Mouse (Mus musculus) adrenal gland, postnatal 36 days (tissue): ENCODE measurements around the gene Afg1l. TPM values are rescaled to one million over a fixed set of nuclear protein-coding genes. Genes with fewer than 3 reads are reported as not detected.

ENCODE experiments used
- DNase-seq, 2 experiments: peaks; one replicate each; pipeline ENCODE4 v3.0.0; 2021; ENCODE audit warnings: mixed read lengths in 1 of 2
- total RNA-seq, 2 experiments: library from RNA; stranded (reverse); gene quantifications; 2 replicates each; pipeline ENCODE4 v1.2.3; 2021

Gene Afg1l
- total RNA-seq, 2 experiments from 2014 or later: 21.1 to 21.6 TPM

DNA sequence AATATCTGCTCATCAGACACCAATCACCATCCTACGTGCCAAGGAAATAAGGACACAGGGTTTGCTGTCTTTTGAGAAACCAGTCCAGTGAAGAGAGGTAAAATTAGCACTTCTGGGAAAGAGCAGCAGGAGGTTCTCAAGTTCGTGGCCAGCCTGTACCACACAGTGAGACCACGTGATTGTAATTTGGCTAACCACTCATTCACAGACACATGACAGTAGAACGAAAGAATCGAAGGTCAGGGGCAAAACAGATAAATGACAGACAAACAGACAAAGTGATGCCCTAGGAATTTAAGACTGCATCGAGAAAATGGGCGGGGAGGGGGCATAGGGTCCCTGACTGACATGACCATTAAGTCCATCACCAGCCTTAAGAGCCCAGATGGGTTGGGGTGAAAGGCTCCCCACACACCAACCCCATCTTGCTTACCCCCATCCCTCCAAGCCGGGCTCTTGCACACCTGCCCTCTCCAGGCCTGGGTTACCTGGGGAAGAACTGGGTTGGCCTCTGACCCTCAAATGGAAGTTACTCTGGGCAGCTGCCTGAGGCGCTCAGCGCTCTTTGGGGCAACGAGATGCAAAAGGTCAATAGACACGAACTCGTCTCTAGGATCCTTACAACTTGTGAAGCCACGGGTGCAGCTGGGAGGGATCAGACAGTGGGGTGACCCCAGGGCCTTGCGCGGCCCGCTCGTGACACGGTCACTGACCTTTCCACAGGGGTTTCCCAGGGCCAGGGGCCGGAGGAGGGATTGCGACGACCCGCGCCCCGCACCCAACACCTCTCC, 620 bp downstream of the Afg1l start:
- DNase-seq: no peak

DNA sequence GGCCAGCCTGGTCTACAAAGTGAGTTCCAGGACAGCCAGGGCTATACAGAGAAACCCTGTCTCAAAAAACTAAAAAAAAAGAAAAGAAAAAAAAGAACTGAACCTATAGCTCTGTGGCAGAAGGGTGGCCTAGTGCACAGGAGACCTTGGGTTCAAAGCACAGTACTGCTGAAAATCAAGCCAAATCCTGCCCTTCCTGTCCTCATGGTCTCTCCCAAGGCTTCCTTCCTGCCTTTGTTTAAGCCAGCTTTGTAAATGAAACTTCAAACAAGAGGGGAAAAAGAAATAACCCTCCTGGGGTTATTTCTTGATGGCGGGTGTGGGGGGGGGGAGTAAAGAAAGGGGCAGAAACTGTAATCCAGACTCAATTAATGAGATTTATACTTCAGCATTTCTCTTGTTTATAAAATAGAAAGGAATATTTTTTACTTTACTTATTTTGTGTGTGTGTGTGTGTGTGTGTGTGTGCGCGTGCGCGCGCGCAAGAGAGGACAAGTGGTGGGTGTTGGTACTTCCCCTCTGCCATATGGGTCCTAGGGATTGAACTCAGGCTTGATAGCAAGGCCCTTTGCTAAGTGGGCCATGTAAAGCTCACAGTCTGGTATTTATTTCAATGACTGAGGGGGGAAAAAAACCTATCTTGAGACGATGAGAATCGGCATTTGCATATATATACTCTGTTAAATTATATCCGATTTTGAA, 1.4 kb downstream of the Afg1l start:
- peak in 1 of 2 experiments; percentile 14 for DNase-seq

DNA sequence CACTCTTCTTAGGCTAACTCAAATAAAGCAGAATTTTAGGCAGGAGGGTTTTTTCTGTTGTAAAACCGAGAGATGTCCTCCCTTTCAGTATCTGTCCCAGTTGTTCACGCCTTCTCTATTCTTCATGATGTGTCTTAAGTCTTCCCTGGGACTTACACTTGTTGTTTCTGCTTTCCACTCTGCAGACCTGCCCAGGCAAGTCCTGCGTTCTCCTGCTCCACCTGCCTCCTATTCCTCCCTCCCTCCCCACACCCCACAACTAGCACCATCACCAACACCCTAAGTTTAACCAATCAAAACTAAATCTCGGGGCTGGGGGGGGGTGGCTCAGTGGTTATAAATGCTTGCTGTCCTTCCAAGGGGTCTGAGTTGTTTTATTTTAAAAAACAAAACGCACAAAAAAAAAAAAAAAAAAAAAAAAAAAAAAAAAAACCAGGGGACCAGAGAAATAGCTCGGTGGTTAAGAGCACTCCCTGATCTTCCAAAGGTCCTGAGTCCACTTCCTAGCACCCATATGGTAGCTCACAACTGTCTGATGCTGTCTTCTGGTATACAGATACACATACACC, 3.3 kb downstream of the Afg1l start:
- no peak for DNase-seq

DNA sequence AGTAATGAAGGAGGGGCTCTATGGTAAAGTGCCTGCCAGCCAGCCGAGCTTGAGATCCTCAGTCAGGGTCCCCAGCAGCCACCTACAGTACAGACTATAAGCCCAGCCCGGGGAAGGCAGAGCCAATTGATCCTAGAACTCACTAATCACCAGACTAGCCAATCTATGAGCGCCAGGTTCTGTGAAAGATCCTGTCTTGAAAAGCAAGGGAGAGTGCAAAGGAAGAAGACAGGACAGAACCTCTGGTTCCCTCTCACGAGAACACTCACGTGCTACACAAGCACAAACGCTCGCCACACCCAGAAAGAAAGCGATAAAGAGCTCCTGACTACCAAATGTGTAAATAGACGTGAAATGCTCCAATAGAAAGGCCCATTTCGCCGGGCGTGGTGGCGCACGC, 13.6 kb downstream of the Afg1l start:
- no peak for DNase-seq

DNA sequence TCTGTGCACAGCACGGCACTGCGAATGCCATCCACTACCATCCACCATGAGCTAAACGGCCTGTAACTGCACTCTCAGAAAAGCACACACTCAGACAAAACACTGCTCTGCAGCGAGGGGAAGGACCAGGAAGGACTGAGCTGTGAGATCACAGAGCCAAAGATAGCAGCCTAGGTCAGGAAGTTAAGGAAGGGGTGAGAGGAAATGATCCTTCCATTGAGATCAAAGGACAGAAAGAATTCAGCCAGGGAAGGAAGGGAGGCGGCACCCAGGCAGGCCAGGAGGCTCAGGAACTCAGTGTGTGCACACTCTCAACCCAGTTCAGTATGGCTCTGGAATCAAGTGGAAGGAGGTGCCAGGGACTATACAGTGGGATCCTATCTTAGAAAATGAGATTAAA, 14.1 kb downstream of the Afg1l start:
- DNase-seq: peak; percentile 17 to 50

DNA sequence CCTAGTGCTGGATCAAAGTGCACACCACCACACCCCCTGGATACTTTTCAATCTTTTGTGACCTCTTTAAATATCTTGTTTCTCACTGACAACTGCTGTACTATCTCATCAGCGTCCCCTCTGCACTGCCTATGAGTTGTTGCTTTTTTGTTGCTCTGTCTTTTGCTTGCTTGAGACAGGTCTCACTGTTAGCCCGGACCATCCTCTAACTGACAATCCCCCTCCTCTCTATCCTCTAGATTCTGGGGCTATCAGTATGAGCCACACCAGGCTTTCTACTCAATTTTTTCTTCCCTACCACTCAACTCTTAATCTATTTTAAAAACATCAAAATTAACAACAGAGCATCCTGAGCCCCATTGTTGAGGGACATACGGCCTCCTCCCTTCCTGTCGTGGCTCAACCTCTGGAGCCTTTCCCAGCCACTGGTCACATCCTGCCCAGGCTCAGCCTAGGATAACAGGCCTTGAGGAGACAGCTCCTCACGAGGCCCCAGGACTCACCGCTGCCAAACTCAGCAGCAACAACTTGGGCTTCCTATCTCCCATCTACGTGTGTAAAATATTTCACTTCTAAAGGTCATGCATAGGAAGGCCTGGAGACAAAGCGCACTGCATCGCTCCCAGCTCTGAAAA, 20.7 kb downstream of the Afg1l start:
- peak; percentile 52 to 69 for DNase-seq

DNA sequence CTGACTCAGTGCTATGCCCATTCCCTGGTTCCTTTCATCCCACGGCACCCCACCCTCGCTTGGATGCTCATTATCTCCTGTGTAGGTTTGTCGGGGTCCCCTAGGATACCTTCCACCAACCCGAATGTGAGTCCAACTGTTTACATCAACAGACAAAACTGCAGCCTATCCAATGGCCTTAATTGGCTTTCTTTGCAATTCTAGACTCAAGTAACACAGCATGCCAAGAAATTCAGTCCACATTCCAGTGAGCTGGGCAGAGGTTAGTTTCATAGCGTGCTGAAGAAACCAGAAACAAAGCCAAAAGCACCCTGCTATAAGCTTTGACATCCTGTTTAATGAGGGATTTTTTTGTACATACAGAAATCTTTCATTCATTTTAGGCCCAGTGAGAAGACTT, 22.4 kb downstream of the Afg1l start:
- no peak for DNase-seq

DNA sequence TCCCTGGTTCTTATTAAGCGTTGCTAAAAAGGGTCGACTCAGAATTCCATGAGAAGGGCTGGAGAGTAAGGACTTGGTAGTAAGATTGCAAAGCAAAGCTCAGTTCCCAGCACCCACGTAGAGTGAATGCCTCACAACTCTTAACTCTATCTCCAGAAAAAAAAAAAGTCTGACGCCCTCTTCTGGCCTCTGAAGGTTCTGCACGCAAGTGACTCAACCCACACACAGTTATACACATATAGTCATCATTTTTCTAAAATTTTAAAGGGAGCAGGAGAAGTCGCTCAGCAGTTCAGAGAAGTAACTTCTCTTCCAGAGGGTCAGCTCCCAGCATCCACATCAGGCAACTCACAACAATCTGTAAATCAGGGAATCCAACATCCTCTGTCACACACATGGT, 23.7 kb downstream of the Afg1l start:
- DNase-seq: no peak

DNA sequence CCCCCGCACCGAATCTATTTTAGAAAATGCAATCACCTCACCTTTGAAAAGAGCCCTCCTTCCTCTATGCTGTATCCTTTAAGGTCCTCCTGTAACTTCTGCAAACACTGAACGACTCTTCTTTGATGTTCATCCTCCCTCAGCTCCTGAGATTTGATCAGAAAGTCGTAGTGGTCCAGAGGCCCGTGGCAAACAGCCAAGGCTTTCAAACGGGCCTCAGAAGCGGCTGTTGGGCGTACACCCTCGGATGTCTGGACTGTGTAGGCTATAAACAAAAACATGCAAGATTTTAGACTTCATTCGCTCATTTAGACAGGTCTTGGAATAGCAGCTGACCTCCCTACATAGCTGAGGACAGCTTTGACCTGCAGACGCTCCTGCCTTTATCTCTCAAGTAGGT, 24.1 kb downstream of the Afg1l start:
- DNase-seq: no peak

DNA sequence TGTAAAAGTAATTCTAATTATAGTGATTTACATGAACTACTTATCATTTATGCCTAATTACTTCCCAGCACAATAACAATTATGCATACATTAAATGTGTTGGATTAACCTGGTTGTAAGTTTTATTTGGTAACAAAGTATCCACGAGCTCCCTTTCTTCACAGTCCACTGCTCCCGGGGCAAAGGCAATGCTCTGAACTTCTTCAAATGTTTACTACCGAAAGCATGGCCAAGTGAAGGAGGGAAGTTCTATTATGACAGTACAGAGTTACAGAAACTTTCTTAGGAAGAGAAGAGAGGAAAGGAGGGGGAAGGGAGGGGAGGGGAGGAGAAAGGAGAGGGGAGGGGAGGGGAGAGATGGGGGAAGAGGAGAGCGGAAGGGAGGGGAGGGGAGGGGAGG, 28.7 kb downstream of the Afg1l start:
- no peak for DNase-seq

DNA sequence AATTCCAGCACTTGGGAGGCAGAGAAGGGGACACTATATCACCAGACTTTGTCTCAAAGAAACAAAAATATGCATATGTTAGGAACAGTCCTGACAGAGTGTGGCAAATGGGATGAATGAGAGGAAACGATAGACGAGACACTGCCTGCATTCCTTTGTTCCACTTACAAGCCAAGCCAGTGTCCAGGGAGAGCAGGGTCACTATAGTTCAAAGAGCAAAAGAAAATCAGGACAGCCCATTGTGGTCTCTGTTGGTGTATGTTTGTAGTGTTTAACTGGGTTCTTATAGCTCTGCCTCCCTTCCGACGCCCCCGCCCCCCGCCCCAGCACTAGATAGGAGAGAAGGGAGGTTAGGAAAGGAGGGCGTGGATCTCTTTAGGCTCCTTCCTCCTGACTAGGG, 30.0 kb downstream of the Afg1l start:
- DNase-seq: no peak

DNA sequence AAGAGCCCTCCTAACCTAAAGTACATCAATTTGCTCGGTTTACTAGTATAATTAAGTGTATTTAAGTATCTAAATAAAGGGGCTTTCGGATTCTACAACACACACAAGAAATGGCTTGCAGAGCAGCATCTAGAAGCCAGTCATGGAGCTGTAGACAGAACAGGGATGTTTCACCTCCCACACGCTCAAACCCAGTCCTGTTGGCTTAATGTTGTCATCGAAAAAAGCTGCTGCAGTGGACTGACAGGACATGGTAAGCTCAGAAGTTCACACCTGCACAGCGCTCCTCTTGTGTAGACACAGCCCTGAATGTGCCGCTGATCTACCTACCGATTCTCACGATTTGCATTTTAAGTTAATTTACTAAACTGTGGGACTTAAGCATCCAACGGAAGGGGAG, 32.2 kb downstream of the Afg1l start:
- DNase-seq: no peak

DNA sequence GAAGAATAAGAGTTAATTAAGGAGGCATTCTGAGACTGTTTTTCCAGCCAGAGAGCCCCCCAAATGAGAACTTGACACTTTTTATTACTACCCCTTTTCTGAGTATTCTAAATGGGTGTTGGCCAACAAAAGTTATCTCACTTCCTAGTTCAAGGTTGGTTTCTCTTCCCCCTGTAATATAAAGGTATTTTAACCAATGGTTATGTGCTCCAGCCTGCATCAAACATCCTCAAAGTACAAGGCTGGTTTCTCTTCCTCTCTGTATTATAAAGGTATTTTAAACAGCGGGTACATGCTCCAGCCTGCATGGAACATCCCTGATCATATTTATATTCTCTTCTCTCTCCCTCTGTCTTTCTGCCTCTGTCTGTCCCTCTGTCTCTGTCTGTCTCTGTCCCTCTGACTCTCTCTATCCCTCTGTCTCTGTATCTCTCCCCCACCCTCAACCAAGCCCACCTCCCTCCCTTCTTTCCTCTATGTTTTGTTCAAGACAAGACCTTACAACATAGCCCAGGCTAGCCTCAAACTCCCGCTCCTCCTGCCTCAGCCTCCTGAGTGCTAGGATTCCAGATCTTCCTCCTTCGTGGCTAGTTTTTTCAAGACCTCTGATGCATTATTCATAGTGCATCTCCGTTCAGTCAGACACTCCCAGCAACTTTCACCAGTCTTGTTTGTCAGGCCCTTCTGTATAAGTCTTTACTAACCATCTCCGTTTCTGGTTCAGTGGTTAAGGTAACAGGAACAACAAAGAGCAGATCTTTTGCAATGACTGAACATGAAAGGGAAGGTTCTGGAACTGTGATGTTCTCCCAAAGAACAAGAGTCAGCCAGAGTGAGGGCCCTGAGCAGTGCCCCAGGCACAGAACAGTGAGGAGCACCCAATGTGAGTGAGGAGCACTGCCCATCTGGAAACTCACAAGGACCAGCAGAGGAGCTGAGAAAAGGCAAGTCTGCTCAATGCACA, 41.2 kb downstream of the Afg1l start:
- no peak for DNase-seq

DNA sequence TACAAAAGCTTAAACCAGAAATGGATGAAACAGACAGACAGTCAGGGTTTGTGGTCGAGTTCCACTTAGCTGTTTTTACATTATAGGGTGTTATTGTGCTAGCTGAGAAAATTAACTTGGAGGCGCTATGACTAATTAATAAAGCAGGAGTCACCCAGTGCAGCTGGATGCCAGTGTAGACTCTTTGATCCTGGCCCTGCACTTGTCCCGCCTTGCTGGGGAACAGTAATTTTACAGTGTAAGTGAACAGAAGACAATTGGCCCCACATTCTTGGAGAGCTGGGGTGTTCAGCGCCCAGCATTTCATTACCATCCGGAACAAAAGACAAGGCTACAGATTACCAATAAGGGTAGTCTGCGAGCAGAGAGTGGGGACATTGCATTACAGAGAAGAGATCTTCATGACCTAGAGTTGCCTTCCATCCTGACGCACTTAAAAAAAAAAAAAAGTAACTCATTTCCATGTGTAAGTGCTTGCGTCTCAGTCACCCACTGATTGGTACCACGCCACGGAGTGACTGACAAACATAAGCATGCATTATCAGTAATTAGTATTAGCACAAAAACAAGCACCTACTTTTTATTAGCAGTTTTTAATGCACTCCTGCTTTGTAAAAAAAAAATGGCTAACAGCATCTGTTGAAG, 60.7 kb downstream of the Afg1l start:
- no peak for DNase-seq

DNA sequence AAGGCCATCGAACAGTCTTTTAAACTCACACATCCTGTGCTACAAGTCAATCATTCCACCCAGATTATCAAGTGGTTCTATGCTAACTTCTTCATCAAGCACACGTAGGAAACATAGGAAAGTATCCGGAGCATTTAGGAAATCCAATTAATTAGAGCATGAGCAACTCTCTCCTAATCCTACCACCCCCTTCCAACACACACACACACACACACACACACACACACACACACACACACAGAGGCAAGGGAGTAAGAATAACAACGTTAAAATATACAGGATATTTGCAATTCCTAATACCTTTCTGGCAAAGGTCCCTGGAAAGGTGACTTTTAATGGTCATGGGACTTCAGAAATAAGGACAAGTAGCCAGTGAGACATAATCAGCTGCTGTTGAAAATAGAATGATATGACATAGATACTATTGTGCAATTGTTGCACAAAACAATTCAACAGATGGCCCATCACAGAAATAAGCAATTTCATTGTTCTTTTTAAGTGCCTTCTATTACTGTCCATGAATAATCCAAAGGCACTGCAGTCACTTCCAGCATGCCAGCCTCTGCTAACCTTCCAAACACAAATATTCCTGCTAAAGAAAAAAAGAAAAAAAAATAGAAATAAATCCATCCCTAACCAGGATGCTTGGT, 62.4 kb downstream of the Afg1l start:
- no peak for DNase-seq

DNA sequence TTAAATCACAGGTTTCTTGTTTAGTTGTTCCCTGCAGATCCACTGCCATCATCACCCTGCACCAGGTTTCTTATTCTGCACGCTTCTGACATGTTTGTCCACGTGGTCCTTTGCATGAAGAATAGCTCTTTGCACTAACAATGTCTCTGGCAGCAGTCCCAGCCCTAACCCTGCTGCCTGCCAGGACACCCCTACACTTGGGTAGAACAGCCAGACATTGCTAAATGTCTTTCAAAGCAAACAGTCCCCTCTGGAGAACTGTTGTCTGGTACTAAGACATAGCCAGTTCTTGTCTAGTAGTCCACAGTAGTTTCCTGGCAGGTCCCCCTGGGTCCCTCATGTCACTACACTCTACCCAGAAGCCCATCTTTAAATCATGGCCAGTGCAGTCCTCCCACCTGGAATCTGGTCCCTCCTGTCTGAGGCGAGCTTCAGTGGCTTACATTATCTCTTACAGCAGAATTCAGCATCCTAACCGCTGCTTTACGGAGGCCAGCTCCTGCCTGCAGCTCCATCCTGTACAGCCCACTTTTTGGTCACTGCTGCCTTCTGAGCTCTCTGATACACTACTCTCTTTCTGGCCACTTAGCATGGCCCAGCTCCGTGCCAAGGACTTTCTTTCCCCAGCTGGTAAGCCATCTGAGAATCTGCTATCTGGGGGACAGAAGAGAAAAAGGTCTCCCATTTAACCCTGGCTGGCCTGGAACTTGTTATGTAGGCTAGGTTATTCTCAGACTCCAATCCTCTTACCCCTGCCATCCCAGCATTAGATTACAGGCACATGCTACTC, 67.4 kb downstream of the Afg1l start:
- peak; percentile 9 to 45 for DNase-seq

DNA sequence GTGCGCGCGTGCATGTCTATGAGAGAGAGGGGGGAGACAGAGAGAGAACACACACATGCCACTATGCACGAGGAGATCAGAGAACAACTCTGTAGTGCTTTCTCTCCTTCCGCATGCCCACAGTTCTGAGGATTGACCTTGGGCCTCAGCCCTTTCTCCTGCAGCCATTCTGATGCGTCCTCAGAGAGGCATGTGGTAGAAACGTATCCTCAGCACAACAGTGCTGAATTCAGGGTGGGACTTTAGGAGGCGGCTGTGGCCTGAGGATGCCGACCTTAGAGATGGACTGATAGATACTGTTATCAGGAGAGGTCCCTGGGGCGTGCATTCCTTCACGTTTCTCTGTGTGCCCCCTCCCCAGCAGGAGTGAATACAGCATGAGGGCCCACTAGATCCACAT, 87.9 kb downstream of the Afg1l start:
- DNase-seq: no peak

DNA sequence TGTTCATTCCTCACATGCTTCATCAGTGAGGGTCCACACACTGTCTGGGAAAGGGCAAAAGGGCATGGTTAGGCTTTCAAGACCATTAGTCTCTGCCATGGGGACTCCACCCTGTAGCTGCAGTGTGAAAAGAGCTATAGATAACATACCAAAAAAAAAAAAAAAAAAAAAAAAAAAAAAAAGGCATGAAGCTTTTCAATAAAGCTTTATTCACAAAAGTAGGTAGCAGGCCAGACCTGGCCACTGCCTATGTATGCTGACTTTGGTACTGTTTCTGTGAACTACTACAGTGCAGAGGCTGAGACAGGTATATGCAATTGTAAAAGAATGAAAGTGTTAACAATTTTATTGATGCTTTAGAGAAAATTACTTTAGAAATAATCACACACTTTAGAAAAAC, 90.2 kb downstream of the Afg1l start:
- no peak for DNase-seq

DNA sequence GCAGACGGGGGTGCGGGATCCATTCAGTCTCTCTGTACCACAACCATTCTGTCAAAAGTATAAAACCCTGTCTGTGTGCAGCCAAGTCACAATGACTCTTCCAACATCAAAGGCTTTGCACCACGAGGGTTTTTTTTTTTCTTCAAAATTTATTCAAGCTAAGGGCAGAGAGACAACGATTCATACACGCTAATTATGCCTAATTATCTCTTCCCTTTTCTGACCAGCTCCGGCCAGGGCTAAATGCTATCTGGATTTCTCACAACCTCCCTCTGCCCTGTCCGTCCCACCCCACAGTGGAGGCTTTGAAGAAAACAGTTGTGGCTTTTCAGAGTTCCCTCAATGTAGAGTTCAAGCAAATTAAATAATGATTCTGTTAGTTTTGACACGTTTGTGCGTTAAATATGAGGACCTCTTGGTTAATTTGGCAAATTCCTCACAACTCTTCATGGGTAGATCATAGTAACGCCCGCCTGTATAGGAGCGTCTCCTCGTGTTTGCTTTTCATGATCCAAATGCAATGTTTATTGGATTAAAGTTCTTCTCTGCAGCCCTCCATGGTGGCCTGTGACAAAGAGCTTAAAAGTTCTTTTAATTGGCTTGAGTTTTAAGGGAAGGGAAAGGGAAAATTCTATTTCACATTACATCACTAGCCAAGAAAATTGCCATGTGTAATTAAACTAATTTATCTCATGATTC, 93.3 kb downstream of the Afg1l start:
- DNase-seq: no peak
